ENCODE assay signal across 8 mouse cellular contexts in genomic region chr15:38374786-38375185, GRCm38 (mm10).
DNase-seq lines count a peak whose midpoint lies in the region; ATAC-seq and TF ChIP-seq lines count a peak whose summit lies in the region.

No protein-coding gene starts in this region.

- no peaks in the 10 kb centered on the region for H3K36me3 ChIP-seq in heart, embryonic 13.5 days
- H3K36me3 ChIP-seq in stomach, postnatal 0 days (ENCODE audit: control insufficient read depth, insufficient read depth, low read length) = no peaks in the 10 kb centered on the region
- H3K36me3 ChIP-seq in liver, postnatal 0 days (replicated peaks; ENCODE audit: insufficient read depth, low read length) = no peaks in the 10 kb centered on the region

- TF ChIP-seq EP300 in stomach, postnatal 0 days (optimal IDR thresholded peaks at IDR 0.05) = no peak
- TF ChIP-seq EP300 in liver, postnatal 0 days (IDR thresholded peaks at IDR 0.05; ENCODE audit: low read depth) = no peak

- no peak overlapping the region for H3K4me3 ChIP-seq in left cerebral cortex, adult 2 months
- no peak overlapping the region for H3K4me3 ChIP-seq in heart, embryonic 13.5 days
- H3K4me3 ChIP-seq in stomach, postnatal 0 days (ENCODE audit: low read depth, low read length) = no peak overlapping the region
- H3K4me3 ChIP-seq in liver, postnatal 0 days (ENCODE audit: low read depth, low read length) = no peak overlapping the region

- TF ChIP-seq CTCF in left cerebral cortex, adult 2 months (IDR thresholded peaks at IDR 0.05) = no peak
- TF ChIP-seq CTCF in stomach, postnatal 0 days (IDR thresholded peaks at IDR 0.05; ENCODE audit: low read depth) = no peak
- no peak for TF ChIP-seq CTCF in liver, postnatal 0 days (IDR thresholded peaks at IDR 0.05; ENCODE audit: low read depth)

- H3K27me3 ChIP-seq in heart, embryonic 13.5 days (replicated peaks) = no peaks in the 10 kb centered on the region
- no peaks in the 10 kb centered on the region for H3K27me3 ChIP-seq in stomach, postnatal 0 days (ENCODE audit: control insufficient read depth, insufficient read depth, low read length)
- no peaks in the 10 kb centered on the region for H3K27me3 ChIP-seq in liver, postnatal 0 days (ENCODE audit: insufficient read depth, low read length)

- no peak for DNase-seq in left cerebral cortex, adult 2 months (ENCODE audit: extremely low spot score in 1 of 2, low spot score in 2 of 2)
- DNase-seq in left cerebral cortex, adult 11 months (ENCODE audit: low spot score) = no peak
- DNase-seq in cerebellum, adult 11 months = peak; percentile 24
- peak; percentile 82 to 89 for DNase-seq in kidney, postnatal 36 days
- peak; percentile 70 for DNase-seq in stomach, postnatal 0 days (ENCODE audit: low spot score)
- no peak for DNase-seq in liver, postnatal 0 days
- DNase-seq in spleen, adult 12 weeks (ENCODE audit: low spot score) = no peak

- ATAC-seq in heart, embryonic 13.5 days (ENCODE audit: extremely low read depth, insufficient number of reproducible peaks, low FRiP score, low TSS enrichment) = no peak
- ATAC-seq in stomach, postnatal 0 days (ENCODE audit: low FRiP score, low TSS enrichment) = peak; percentile 83
- no peak for ATAC-seq in liver, postnatal 0 days

- no peak overlapping the region for H3K9ac ChIP-seq in heart, embryonic 13.5 days
- no peak overlapping the region for H3K9ac ChIP-seq in stomach, postnatal 0 days (ENCODE audit: low read length)
- H3K9ac ChIP-seq in liver, postnatal 0 days (replicated peaks) = no peak overlapping the region

- intact Hi-C loops in left cerebral cortex, adult 2 months (cut with DNase I) = no loop called here

- no peaks in the 10 kb centered on the region for H3K9me3 ChIP-seq in heart, embryonic 13.5 days
- H3K9me3 ChIP-seq in stomach, postnatal 0 days (ENCODE audit: control insufficient read depth, low read length) = no peaks in the 10 kb centered on the region
- no peaks in the 10 kb centered on the region for H3K9me3 ChIP-seq in liver, postnatal 0 days (ENCODE audit: low read length)

- no peak overlapping the region for H3K4me2 ChIP-seq in heart, embryonic 13.5 days
- no peak overlapping the region for H3K4me2 ChIP-seq in stomach, postnatal 0 days (replicated peaks; ENCODE audit: low read depth)
- H3K4me2 ChIP-seq in liver, postnatal 0 days (ENCODE audit: low read depth, low read length) = no peak overlapping the region

- H3K27ac ChIP-seq in left cerebral cortex, adult 2 months = peak overlapping the region; percentile 64; the same call in 1 of the 2 replicates
- peak overlapping the region; percentile 81 for H3K27ac ChIP-seq in heart, embryonic 13.5 days (replicated peaks)
- H3K27ac ChIP-seq in stomach, postnatal 0 days (replicated peaks) = peak overlapping the region; percentile 61
- H3K27ac ChIP-seq in liver, postnatal 0 days (ENCODE audit: low read depth) = no peak overlapping the region

- 66% methylated on average over 6 of the region's 6 CpGs for WGBS in heart, embryonic 13.5 days
- WGBS in stomach, postnatal 0 days = 47% methylated on average over 6 of the region's 6 CpGs
- 76% methylated on average over 6 of the region's 6 CpGs for WGBS in liver, postnatal 0 days (ENCODE audit: insufficient replicate concordance)

- peaks cover 19% of the 10 kb centered on the region for H3K4me1 ChIP-seq in heart, embryonic 13.5 days
- H3K4me1 ChIP-seq in stomach, postnatal 0 days (replicated peaks; ENCODE audit: control insufficient read depth, insufficient read depth) = peaks cover 5% of the 10 kb centered on the region
- peaks cover 5% of the 10 kb centered on the region; the same call in 1 of the 2 replicates for H3K4me1 ChIP-seq in liver, postnatal 0 days (ENCODE audit: insufficient read depth)

Comparison
In these comparisons a context has a peak if more than half of its experiments do, and no peak if none do; other contexts are left out.
1. DNase-seq: peak in cerebellum, adult 11 months (single experiment), kidney, postnatal 36 days (2 of 2) and stomach, postnatal 0 days (single experiment); none in left cerebral cortex, adult 2 months (0 of 2), left cerebral cortex, adult 11 months (single experiment), liver, postnatal 0 days (single experiment) and spleen, adult 12 weeks (single experiment).